Mouse (Mus musculus): ENCODE measurements around the gene Serac1. TPM values are rescaled to one million over a fixed set of nuclear protein-coding genes. Genes with fewer than 3 reads are reported as not detected.

The Serac1 gene
- polyA plus RNA-seq, 1 experiment from 2014 or later: 5.3 TPM

DNA sequence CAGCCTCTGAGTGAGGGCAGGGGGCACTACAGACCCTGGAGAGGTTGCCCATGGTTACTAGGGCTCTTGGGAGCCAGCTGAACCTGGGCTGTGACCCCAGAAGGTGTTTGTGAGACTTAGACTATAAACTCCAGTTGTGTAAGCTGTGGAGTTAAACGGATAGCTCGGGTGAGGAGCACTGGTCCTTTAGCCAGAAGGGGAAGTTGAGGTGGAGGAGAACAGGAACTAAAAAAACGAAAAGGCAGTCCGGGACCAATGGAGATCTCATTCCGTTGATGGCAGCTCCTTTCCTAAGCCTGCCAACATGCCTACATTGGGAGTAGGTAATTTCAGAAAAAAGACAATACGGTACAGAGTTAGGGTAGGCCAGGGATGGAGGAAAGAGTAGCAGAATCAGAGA lies 78.2 kb downstream of the Serac1 start:
- 78% methylated on average over 6 of the region's 6 CpGs for WGBS
- H3K4me2 ChIP-seq (replicated peaks): no peak overlapping the region
- no peak overlapping the region for H3K9ac ChIP-seq
- H3K27me3 ChIP-seq (replicated peaks): no peaks in the 10 kb centered on the region
- H3K27ac ChIP-seq: no peak overlapping the region
- H3K9me3 ChIP-seq: no peaks in the 10 kb centered on the region
- H3K36me3 ChIP-seq: peaks cover 5% of the 10 kb centered on the region; the same call in 1 of the 2 replicates
- H3K4me1 ChIP-seq (replicated peaks): peaks cover 21% of the 10 kb centered on the region
- H3K4me3 ChIP-seq (replicated peaks): no peak overlapping the region
- ATAC-seq: no peak

- Histone ChIP-seq H3K27me3 (replicated peaks) (no peaks in the 10 kb centered on the region), H3K9ac (no peak overlapping the region), H3K9me3 (no peaks in the 10 kb centered on the region), H3K36me3 (peaks cover 5% of the 10 kb centered on the region; the same call in 1 of the 2 replicates), H3K4me2 (replicated peaks) (no peak overlapping the region), H3K4me3 (replicated peaks) (no peak overlapping the region), H3K27ac (no peak overlapping the region), H3K4me1 (replicated peaks) (peaks cover 17% of the 10 kb centered on the region)
- no peak for ATAC-seq
- 81% methylated on average over 8 of the region's 8 CpGs for WGBS
Observed at GRCm38 (mm10) chr17:6000864-6001319, 78.6 kb downstream of the Serac1 start.

GRCm38 (mm10) chr17:5999039-5999543 lies 80.5 kb downstream of the Serac1 start:
- no peak overlapping the region for H3K9ac ChIP-seq
- H3K4me1 ChIP-seq (replicated peaks): peaks cover 12% of the 10 kb centered on the region; the same call in 1 of the 2 replicates
- ATAC-seq: no peak
- H3K4me3 ChIP-seq (replicated peaks): no peak overlapping the region
- no peak overlapping the region for H3K27ac ChIP-seq
- WGBS: 73% methylated on average over 5 of the region's 5 CpGs
- peaks cover 5% of the 10 kb centered on the region; the same call in 1 of the 2 replicates for H3K36me3 ChIP-seq
- no peak overlapping the region for H3K4me2 ChIP-seq (replicated peaks)
- H3K27me3 ChIP-seq (replicated peaks): no peaks in the 10 kb centered on the region
- no peaks in the 10 kb centered on the region for H3K9me3 ChIP-seq

- no peaks in the 10 kb centered on the region for H3K27me3 ChIP-seq (replicated peaks)
Observed at GRCm38 (mm10) chr17:5998235-5998500, 81.4 kb downstream of the Serac1 start.

GRCm38 (mm10) chr17:5997380-5998234 lies 81.9 kb downstream of the Serac1 start:
- H3K36me3 ChIP-seq: no peaks in the 10 kb centered on the region
- WGBS: 61% methylated on average over 16 of the region's 16 CpGs
- H3K4me2 ChIP-seq (replicated peaks): no peak overlapping the region
- H3K27ac ChIP-seq: no peak overlapping the region
- H3K9ac ChIP-seq: no peak overlapping the region
- peak; percentile 67 for ATAC-seq
- H3K9me3 ChIP-seq: no peaks in the 10 kb centered on the region
- H3K27me3 ChIP-seq (replicated peaks): no peaks in the 10 kb centered on the region
- H3K4me1 ChIP-seq (replicated peaks): peaks cover 12% of the 10 kb centered on the region; the same call in 1 of the 2 replicates
- H3K4me3 ChIP-seq (replicated peaks): no peak overlapping the region

More at GRCm38 (mm10) chr17:5998235-5998500, 81.4 kb downstream of the Serac1 start:
- no peak overlapping the region for H3K4me2 ChIP-seq (replicated peaks)
- no peaks in the 10 kb centered on the region for H3K9me3 ChIP-seq
- H3K36me3 ChIP-seq: no peaks in the 10 kb centered on the region
- H3K4me1 ChIP-seq (replicated peaks): peaks cover 12% of the 10 kb centered on the region; the same call in 1 of the 2 replicates
- H3K4me3 ChIP-seq (replicated peaks): no peak overlapping the region
- no peak for ATAC-seq
- H3K27ac ChIP-seq: no peak overlapping the region
- H3K9ac ChIP-seq: no peak overlapping the region

DNA sequence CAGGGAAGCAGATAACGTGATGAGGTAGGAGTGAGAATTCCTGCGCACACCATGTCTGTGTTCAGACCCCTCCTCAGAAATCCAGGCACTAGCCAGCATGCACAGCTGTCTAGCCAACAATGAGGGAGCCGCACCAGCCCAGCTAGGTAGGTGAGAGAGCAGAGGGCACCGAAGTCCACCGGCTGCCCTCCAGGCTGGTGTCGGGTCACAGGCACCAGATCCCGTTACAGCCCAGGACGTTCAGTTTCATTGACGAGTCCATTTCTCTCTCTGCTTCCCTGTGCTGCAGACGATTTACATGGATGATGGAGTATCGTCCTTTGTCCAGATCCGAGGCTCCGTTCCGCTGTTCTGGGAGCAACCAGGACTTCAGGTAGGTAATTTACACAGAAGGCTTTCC lies 83.0 kb downstream of the Serac1 start:
- H3K4me1 ChIP-seq (replicated peaks): peaks cover 12% of the 10 kb centered on the region; the same call in 1 of the 2 replicates
- no peak overlapping the region for H3K9ac ChIP-seq
- 82% methylated on average over 14 of the region's 14 CpGs for WGBS
- H3K27me3 ChIP-seq (replicated peaks): no peaks in the 10 kb centered on the region
- H3K4me3 ChIP-seq (replicated peaks): no peak overlapping the region
- H3K36me3 ChIP-seq: 0 out of 2 replicates have a peak, but pooled peaks cover 2% of the 10 kb centered on the region
- H3K9me3 ChIP-seq: no peaks in the 10 kb centered on the region
- no peak overlapping the region for H3K4me2 ChIP-seq (replicated peaks)
- ATAC-seq: no peak
- no peak overlapping the region for H3K27ac ChIP-seq

- H3K4me1 ChIP-seq (replicated peaks): 0 out of 2 replicates have a peak, but pooled peaks cover 3% of the 10 kb centered on the region
- H3K9me3 ChIP-seq: no peaks in the 10 kb centered on the region
- H3K27me3 ChIP-seq (replicated peaks): no peaks in the 10 kb centered on the region
- no peak overlapping the region for H3K27ac ChIP-seq
- no peak overlapping the region for H3K9ac ChIP-seq
- 51% methylated on average over 6 of the region's 6 CpGs for WGBS
- no peak overlapping the region for H3K4me2 ChIP-seq (replicated peaks)
- H3K36me3 ChIP-seq: peaks cover 5% of the 10 kb centered on the region; the same call in 1 of the 2 replicates
- no peak overlapping the region for H3K4me3 ChIP-seq (replicated peaks)
- no peak for ATAC-seq
Observed at GRCm38 (mm10) chr17:5994606-5995005, 84.9 kb downstream of the Serac1 start.

GRCm38 (mm10) chr17:5993581-5994260 lies 85.8 kb downstream of the Serac1 start:
- Histone ChIP-seq H3K4me3 (replicated peaks) (no peak overlapping the region), H3K27ac (no peak overlapping the region), H3K27me3 (replicated peaks) (no peaks in the 10 kb centered on the region), H3K9ac (no peak overlapping the region), H3K36me3 (peaks cover 5% of the 10 kb centered on the region; the same call in 1 of the 2 replicates), H3K4me2 (replicated peaks) (no peak overlapping the region), H3K4me1 (replicated peaks) (0 out of 2 replicates have a peak, but pooled peaks cover 3% of the 10 kb centered on the region), H3K9me3 (no peaks in the 10 kb centered on the region)
- no peak for ATAC-seq
- WGBS: 62% methylated on average over 3 of the region's 3 CpGs

- Histone ChIP-seq H3K4me2 (replicated peaks) (no peak overlapping the region), H3K9me3 (no peaks in the 10 kb centered on the region), H3K4me3 (replicated peaks) (no peak overlapping the region), H3K4me1 (replicated peaks) (0 out of 2 replicates have a peak, but pooled peaks cover 3% of the 10 kb centered on the region), H3K9ac (no peak overlapping the region), H3K27ac (no peak overlapping the region), H3K36me3 (peaks cover 5% of the 10 kb centered on the region; the same call in 1 of the 2 replicates), H3K27me3 (replicated peaks) (no peaks in the 10 kb centered on the region)
- WGBS: 83% methylated on average over 5 of the region's 5 CpGs
- no peak for ATAC-seq
Observed at GRCm38 (mm10) chr17:5992866-5993580, 86.5 kb downstream of the Serac1 start.

Other genes with a start within 250 kb of the Serac1 start
- 49.8 and 55.9 TPM in 2 replicates for gene Snx9, start 238.4 kb downstream of the Serac1 start, polyA plus RNA-seq (2015; fragmentation: Nextera tagmentation; extraction: Ambion mirVana)
- gene Synj2, start 138.5 kb downstream of the Serac1 start, polyA plus RNA-seq (2015; fragmentation: Nextera tagmentation; extraction: Ambion mirVana): 4.8 and 4.9 TPM in 2 replicates
- gene Gtf2h5, start within 50 bp of the Serac1 start, polyA plus RNA-seq (2015; fragmentation: Nextera tagmentation; extraction: Ambion mirVana): 155 and 165 TPM in 2 replicates
- 70.9 and 95.9 TPM in 2 replicates for gene Tulp4, start 26.7 kb upstream of the Serac1 start, polyA plus RNA-seq (2015; fragmentation: Nextera tagmentation; extraction: Ambion mirVana)
- gene Tmem181a, start 177.1 kb upstream of the Serac1 start, polyA plus RNA-seq (2015; fragmentation: Nextera tagmentation; extraction: Ambion mirVana): 19.5 and 19.7 TPM in 2 replicates
- gene Dynlt1a, start 237.8 kb upstream of the Serac1 start, polyA plus RNA-seq (2015; fragmentation: Nextera tagmentation; extraction: Ambion mirVana): 15.6 and 16.5 TPM in 2 replicates